Mouse (Mus musculus) ovary, postnatal 36 days (tissue): Measurements from ENCODE around the gene Ntng1.

ENCODE experiments used
- DNase-seq: peaks from one replicate; pipeline ENCODE4 v3.0.0; 2022; ENCODE audit warnings: low spot score, mixed read lengths

The Ntng1 gene

DNA sequence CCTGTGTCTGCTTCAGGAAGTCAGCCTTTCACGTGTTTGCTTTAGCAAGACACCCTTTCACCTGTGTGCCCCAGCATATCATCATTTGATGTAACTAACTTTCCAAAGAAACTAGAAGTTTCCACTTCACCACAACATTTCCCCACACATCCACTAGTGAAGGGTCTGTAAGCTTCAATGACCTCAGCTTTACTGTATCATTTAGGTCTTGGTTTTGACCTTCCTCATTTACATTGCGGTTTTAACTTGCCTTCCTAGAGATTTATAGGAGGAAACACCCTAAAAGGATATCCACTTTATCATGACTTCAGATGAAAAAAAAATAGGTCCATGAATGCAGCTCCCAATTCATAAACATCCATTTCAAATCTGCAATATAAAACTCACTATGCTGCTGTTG lies 89.7 kb downstream of the Ntng1 start:
- no peak for DNase-seq

DNA sequence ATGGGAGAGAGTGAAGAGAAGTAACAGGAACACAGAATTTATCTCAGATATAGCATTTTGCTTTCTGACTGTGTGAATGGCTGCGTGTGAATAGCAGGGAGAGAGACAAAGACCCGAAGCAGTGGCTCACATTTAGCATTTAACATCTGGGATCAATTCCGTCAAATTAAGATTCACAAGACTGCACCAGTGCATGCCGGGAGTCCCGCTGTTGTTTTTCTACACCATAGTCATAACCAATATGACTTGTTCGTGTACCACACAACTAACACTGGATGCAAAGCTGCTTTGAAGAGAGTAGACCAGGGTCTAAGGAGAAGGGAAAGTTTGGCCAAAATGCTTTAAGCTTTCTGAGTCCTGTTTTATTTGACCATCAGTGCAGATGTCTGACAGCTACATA lies 95.7 kb downstream of the Ntng1 start:
- DNase-seq: no peak

DNA sequence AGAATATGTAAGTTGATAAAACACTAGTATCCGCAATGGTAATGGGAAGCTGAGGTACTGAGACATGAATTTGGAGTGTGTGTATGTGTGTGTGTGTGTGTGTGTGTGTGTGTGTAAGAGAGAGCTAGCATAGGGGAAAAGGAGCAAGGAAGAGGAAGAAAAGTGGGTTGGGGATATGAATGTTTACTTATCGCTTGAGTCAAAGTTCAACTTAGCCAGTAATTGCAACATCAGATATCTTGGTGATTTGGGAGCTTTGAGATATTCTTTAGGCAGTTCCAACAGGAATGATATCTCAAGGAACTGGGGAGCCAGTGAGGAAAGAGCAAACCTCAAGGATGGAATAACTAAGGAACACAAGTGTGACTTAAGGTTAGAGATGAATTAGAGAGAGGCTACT lies 97.1 kb downstream of the Ntng1 start:
- no peak for DNase-seq

DNA sequence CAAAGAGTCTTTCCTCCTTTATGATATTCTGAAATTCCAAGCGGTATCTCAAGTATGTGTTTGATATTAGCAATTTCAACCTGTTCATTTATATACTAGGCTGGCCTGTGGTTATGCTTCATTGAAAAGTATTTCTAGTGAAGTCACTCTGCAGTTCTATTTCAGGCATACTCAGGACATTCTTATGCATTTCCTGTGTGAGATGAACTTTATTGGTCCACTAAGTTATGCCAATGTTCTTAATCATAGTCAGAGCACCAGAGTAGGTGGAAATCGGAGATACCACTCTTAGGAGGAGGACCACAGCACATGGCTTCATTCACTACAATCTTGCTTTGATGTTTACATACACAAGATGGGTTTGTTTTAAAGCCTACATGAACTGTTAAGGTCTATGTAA lies 99.6 kb downstream of the Ntng1 start:
- DNase-seq: no peak

GRCm38 (mm10) chr3:110043641-110044187 lies 100.1 kb downstream of the Ntng1 start:
- DNase-seq: no peak

DNA sequence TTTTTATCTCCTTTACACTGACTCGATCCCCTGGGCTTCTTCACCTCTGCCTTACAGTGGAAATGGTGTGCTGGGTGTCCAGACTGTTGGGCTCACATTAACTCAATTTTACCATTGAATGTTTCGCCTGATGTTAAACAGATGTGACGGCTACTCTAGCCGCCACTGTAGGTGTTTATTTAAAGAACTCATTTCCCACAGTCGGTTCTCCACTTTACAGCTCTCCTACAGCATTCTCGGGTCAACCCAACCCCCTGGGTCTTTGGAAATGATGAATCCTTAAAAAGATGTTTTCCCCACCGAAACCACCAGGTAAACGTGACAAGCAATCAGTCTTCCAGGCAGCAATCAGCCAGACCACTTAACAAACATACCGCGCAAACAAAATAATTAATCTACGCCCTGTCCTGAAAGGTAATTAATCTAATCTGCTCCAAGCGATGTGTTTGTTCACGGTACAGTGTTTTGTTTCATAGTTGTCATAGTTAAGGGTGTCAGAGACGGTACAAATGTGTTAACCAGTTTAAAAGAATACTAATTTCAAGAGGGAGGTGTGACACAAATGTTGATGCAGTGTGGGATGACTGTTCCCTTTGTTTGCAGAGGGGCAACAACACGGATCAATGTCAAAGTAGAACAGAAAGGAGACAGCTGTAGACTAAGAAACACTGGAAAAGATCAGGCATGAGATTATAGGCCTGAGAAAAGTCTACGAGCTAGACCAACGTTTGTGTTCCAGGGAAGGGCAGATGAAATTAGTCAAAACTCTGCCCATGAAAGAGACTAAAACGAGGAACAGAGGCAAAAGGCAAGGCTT lies 120.8 kb downstream of the Ntng1 start:
- no peak for DNase-seq

DNA sequence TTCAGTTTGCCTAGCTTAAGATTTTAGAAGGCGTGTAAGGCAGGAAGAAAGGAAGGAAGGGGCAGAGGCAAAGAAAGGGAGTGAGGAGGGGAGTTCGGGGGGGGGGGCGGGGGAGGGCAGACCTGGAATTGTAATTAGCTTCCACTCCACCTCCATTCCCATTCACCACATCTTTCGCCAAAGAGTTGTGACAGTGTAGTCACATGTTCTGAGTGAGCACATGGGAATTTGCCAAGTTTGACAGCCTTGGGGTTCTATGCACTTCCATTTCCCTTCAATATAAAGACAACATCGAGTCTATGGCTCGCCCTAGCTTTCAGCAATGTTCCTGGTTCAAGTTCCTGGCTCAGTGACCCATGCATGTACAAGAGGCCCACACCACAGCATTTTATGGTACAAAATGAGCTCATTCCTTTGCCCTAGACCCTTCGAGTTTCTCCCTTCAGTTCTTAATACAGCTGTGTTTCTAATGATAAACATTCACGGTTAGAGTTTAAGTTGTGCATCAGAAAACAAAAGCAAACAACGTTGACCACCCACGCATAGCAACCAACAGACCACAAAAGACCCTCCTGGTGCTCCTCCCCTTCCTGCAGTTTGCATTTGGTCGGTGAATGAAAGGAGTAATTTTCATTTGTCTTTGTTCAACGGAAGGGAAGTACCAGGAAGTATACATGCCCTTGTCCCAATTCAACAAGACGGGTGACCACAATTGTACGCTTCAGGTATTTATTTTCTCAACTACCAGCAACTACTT lies 132.8 kb downstream of the Ntng1 start:
- no peak for DNase-seq

DNA sequence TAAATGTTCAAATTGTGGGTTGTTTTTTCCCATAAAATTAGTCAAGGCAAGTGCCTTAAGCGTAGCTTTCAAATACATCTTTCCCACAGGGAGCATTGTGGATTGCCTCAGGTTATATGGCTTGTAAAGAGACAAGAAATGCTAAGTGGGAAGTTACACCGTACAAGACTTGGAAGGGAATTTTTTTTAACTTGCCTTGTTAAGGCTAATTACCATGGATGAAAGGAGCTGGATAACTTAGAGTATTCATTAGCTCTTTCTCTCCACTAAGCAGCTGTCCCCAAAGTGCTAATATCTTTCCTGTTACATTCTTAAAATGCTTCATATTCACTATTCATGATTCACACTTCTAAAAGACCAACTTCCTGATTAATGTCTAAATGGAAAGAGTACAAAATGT lies 133.4 kb downstream of the Ntng1 start:
- no peak for DNase-seq

GRCm38 (mm10) chr3:110000349-110000748 lies 143.5 kb downstream of the Ntng1 start:
- no peak for DNase-seq

DNA sequence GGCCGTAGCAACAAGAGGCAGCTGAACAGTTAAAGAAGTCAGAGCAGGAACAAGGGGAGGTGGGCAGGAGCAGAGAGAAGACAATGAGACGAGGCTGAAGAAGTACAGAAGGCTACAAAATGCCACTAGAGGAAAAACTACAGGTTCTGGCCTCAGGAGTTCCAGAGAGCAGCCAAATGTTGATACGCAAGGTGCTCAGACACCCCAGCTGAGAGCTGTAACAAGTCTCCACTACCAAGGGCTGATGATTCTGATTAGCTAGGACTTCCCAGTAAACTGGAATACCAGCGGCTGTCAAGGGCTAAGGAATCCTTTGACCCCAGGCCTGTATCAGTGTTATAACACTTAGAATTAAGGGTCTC lies 148.2 kb downstream of the Ntng1 start:
- DNase-seq: no peak

- no peak for DNase-seq
Observed at GRCm38 (mm10) chr3:109994978-109995662, 148.7 kb downstream of the Ntng1 start.

GRCm38 (mm10) chr3:109984086-109984485 lies 159.7 kb downstream of the Ntng1 start:
- no peak for DNase-seq

DNA sequence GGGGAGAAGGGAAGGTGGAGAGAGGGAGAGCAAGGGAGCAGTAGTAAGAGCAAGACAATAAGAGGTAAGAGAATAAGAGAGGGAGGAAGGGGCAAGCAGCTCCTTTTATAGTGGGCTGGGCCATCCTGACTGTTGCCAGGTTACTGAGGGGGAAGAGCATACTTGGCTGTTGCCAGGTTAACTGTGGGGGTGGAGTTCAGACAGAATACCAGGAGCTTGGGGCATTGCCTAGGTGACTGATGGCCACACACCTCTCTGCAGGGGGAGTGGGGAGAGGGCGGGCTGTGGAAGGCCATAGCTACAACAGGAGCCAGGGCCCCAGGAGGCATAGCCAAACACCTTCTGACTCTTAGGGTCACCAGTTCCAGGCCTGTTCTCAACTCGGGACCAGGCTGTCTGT lies 166.2 kb downstream of the Ntng1 start:
- DNase-seq: no peak

DNA sequence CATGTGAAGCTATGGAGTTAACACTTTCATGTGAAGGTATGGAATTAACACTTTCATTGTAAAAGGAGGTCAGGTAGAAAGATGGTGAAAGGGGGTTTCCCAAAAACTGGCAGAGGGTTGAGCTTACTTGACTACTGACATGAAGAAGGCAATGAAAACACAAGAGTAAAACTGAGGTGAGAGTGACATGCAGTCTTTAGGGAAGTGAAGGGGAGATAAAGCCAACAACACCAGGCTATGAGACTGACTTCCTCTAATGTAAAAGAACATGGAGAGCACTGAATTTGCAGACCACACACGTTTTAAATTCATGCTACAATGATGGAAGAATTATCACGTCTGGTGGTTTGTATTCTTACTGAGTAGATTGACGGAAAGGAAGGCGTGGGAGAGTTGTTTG lies 168.7 kb downstream of the Ntng1 start:
- no peak for DNase-seq

DNA sequence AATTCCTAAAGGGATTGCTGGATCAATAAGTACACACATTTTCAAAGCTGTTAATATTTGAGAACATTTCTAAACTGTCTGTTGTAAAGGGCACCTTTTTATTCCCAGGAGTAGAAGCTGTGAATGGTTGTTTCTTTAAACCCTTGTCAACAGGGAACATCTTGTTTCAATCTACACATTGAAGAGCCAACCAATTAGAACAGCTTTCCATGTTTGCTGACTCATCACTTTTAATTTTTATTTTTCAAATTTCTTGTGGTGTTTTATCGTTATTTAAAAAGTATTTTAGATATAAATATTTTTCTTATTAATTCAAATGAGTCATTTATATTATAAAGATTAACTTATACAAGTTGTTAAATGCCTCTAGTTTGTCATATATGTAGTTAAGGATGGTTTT lies 172.3 kb downstream of the Ntng1 start:
- no peak for DNase-seq

- no peak for DNase-seq
Observed at GRCm38 (mm10) chr3:109970181-109970580, 173.6 kb downstream of the Ntng1 start.

DNA sequence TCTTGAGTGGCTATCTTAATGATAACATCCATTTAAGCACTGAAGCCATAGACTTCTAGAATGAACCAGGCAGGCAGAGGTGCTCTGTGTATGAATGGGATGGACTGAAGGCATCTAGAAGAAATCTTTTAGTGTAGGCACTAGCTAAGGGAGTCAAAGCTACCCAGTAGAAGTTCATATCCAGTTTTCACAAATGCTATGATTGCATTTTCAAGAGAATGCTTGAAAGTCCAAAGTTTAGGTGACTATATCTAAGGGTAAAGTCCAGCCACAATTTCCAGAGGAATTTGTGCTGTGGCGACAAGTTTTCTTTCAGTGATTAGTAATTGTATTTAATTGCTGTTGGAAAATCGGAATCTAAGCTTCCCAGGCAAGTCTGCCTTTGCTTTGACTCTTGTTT lies 181.2 kb downstream of the Ntng1 start:
- DNase-seq: no peak

DNA sequence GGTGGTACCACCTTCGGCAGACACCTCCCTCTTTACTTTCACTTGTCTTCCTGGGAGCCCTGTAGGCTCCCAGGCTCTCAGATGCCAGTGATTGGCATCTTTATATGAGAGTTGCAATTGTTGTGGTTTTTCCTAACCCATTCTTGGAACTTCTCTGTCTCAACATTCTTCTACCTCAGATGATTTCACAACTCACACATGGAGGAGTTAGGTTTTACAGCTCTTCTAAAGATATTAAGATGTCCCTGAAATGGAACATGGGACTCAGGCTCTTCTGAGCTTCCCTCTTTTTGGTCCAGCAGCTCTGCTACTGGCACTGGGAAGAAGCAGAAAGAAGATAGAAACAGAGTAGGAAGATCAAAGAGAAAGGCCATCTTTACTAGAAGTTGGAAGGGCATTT lies 200.9 kb downstream of the Ntng1 start:
- DNase-seq: no peak

DNA sequence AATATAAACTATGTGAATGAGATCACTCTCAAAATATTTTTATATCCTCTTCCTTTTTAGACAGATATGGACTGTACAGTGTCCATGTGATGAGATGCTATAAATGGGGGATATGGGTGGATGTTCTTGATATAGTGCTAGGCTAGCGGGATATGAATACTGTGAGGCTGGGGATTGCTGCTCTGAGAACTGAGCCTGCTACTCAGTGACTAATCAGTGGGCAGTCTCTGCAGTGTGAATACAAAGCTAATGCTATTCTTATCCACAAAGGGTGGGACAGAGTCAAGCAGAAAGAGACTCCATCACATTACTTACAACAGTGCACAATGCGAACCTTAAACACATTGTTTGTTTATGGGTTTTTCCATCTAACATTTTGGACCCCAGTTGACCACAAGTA lies 206.2 kb downstream of the Ntng1 start:
- no peak for DNase-seq

- no peak for DNase-seq
Observed at GRCm38 (mm10) chr3:109936275-109936674, 207.5 kb downstream of the Ntng1 start.

GRCm38 (mm10) chr3:109932261-109932660 lies 211.6 kb downstream of the Ntng1 start:
- DNase-seq: no peak

GRCm38 (mm10) chr3:109931021-109931420 lies 212.8 kb downstream of the Ntng1 start:
- no peak for DNase-seq

DNA sequence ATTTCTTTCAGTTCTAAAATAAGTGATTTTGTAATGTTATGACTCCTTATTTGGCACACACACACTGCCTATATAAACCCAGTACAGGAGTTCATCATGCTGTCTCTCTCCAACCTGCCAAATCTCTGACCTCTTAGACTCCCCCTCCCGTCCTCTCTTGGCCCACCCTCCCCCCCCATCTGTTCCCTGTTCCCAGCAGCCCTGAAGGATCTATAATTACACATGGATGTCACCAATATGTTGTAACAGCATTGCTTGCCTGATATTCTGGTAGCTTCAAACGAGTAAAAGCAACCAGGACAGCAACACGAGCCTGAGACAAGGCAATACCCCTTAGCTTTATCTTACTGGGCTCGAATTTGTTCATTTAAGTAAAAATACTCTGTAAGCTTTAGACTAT lies 220.0 kb downstream of the Ntng1 start:
- DNase-seq: no peak
